Mouse (Mus musculus) heart, adult 10 weeks (tissue): ENCODE data around the gene Gm49318. TPM values are rescaled to one million over a fixed set of nuclear protein-coding genes. Genes with fewer than 3 reads are reported as not detected.

Source experiments
- polyA plus RNA-seq: library from polyadenylated mRNA; stranded (reverse); fragments of 350-450 nt; fragmentation: Illumina TruSeq; extraction: RNeasy Lipid Tissue Mini Kit (QIAGEN cat#74804); gene quantifications from one replicate; pipeline ENCODE4 v1.2.3, GENCODE M21; 2014; ENCODE audit warnings: low read depth, low replicate concordance

Gm49318 gene
- not detected for polyA plus RNA-seq

DNA sequence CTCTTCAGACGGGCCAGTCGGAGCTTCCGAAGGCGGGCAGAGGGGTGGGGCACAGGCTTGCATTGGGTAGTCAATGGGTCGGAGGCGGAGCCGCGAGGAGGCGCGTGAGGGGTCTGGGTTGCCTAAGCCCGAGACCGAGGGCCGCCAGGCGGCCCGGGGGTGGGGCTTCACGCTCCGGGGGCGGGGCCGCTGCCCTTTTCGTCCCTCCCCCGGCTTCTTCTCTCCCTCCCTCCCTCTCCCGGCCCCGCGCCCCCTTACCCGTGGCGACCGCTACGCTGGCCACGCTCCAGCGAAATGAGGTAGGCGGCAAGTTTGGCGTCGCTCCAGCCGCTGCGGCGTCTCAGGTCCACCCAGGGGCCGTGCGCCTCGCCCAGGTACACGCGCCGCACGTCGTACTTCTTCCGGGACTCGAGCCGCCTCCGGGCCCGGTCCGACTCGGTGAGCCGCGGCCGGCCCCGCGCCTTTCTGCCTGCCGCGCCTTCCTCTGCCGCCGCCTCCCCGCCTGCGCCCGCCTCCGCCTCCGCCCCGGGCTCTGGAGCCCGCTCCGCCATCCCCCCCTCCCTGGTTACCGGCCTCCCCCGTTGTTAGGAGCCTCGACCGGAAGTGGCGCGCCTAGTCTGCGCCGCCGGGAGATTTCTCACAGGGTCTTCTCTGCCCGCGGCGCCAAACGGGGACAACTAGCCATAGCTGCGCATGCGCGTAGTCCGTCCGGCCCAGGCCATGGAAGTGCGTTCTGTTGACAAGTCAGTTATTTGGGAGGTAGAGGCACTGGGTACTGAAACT lies at the start of gene Gm49318, which contains the start of gene Zfp653:
Gene Gm49318, minus strand, starts transcription at position 469 of the 783 bp plus-strand sequence.
Gene Zfp653, minus strand, starts transcription at position 586 of the 783 bp plus-strand sequence.

DNA sequence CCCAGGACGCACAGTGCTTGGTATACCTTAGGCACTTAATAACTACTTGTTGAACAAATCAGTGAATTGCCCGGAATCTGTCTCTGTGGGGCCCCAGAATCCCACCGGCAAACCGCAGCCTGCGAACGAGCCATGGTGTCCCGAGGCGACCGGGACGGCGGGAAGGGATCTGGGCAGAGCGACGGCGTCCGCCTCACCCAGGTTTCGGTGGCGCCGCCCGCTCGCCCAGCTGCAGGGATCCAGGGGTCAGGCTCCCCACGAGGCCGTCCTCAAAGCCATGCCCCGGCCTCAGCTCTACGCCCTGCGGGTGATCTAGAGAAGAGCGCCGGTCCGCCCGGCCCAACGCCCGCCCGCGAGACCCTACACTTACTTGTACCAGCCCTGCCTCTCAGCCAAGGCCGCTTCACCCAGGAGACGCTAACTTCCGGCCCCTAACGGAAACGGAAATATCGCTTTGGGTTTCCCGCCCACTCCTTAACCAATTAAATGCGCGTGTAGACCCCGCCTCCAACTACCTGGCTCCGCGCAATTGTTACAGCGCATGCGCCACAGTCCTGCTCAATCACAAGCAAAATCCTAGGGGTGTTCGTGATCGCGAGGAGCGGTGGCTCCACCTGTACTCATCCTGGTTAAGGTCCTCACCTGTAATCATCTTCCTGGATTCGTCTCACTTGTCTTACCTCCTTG lies 45.8 kb upstream of the Gm49318 start, which contains the start of gene Elof1:
Gene Elof1, minus strand, starts transcription at position 433 of the 687 bp plus-strand sequence.

GRCm38 (mm10) chr9:22098993-22099696 lies 28.1 kb upstream of the Gm49318 start, which contains the start of gene Cnn1:
Gene Cnn1, plus strand, starts transcription at chr9:22099216.

GRCm38 (mm10) chr9:22085022-22085834 lies 14.2 kb upstream of the Gm49318 start, which contains the start of gene Ecsit:
Gene Ecsit, minus strand, starts transcription at chr9:22085438.

DNA sequence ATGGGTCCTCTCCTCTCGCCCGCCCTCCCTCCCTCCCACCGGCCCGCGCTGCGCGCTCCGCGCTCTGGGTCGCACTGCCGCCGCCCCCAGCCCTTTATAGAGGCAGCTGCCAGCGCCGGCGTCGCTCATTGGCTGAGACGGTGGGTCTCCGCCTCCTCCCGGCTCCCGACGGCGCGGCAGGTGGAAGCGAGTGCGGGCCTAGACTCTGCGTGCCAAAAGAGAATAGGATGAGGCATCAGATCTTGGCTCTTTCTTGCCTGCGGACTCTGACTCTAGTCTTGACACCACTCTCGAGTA lies 19.2 kb downstream of the Gm49318 start, which contains the start of gene Elavl3:
Gene Elavl3, minus strand, starts transcription at position 66 of the 297 bp plus-strand sequence.

DNA sequence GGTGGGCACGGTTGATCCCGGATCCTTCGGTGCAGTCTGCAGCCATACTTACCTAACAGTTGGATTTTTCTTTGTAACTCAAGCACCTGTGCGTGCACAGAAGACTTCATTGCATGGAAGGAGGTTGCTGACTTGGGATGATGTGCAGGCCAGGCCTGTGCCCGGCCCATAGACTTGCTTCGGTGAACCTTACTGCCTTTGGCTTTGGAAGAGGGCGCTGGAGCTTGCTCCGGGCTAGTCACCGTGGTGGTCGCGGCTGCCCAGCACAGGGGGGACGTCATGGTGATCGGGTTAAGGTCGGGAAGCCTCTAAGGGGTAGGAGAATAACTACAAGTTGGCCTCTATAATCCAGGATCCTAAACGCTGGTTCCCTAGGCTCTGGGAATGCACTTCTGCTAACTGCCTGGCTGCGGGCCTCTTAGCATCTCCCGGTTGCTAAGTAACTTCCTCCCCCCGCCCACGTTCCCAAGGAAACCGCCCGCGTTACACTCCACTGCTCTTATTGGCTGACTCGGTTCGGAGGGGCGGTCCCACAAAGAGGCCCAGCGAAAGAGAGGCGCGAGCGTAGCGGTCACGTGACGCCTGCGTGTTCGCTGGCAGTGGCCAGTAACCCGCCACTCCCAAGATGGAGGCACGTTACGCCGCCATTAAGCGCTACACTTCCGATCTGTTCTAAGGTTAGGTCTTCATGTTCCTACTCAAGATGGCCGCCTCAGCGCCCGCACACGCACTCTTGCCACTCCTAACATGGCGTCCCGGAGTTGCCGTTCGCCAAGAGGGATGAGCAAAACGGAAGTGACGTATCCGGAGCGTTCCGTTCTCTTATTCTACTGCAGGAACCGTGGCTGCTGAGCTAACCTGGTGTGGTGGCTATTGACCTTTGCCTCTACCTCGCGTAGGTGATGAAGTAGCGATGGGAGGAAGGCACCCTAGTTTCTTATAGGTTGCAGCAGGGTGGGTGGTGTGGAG lies 68.6 kb downstream of the Gm49318 start, which contains the start of the genes Ccdc151 and Prkcsh:
Gene Ccdc151, minus strand, starts transcription at position 441 of the 969 bp plus-strand sequence.
Gene Prkcsh, plus strand, starts transcription at position 613 of the 969 bp plus-strand sequence.

DNA sequence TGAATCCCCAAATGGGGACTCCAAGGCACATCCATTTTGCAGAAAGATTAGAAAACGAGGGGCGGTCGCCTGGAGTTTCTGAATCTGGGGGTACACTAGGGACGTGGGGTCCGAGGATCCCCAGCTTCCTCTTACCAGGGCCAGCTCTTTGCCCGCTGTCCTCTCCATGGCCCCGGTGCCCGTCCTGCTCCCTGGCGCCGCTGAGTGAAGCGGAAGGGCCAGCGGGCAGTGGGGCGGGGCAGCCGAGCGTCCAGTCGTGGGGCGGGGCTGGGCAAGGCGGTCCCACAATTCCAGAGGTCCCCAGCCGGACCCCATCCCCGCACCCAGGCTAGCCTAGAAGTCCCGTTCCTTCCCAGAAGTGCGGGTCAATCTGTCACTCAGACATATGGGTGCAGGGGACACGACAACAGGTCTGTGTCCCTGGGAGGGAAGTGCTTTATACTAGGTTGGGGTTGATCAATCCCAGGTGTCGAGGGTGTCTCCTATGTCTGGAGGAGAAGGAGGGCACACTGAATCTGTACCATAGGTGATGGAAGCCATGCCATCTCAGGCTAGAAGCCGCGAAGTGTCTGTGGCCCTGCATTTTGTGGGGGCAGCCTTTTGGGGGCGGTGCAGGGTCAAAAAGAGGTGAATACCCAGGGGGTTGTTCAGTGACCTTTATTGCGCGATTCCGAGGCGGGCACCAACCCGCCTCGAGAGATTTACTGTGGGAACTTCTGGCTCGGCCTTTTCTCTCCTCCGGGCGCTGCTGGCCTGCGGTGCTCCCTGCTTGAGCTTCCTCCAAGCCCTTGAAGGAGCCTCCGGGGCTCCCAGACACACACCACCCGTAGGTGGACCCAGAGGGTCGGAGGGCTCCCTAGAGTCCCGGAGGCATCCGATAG lies 81.6 kb downstream of the Gm49318 start, which contains the start of gene Rgl3:
Gene Rgl3, minus strand, starts transcription at position 217 of the 881 bp plus-strand sequence.

Other genes with a start within 250 kb of the Gm49318 start
- not detected for gene Angptl8, start 235.7 kb downstream of the Gm49318 start, polyA plus RNA-seq
- 53.0 TPM for gene Dock6, start 218.6 kb downstream of the Gm49318 start, polyA plus RNA-seq
- 12.5 TPM for gene Rab3d, start 153.1 kb downstream of the Gm49318 start, polyA plus RNA-seq
- 8.1 TPM for gene Ccdc159, start 143.8 kb downstream of the Gm49318 start, polyA plus RNA-seq
- gene Tmem205, start 143.7 kb downstream of the Gm49318 start, polyA plus RNA-seq: 107 TPM
- 4.9 TPM for gene Plppr2, start 134.2 kb downstream of the Gm49318 start, polyA plus RNA-seq
- 9.2 TPM for gene Swsap1, start 115.5 kb downstream of the Gm49318 start, polyA plus RNA-seq
- 0.50 TPM for gene Epor, start 107.8 kb downstream of the Gm49318 start, polyA plus RNA-seq
- 9.7 TPM for gene Rgl3, start 81.8 kb downstream of the Gm49318 start, polyA plus RNA-seq
- gene Ccdc151, start 68.6 kb downstream of the Gm49318 start, polyA plus RNA-seq: not detected
- gene Prkcsh, start 68.5 kb downstream of the Gm49318 start, polyA plus RNA-seq: 53.0 TPM
- 0.10 TPM for gene Elavl3, start 19.2 kb downstream of the Gm49318 start, polyA plus RNA-seq
- 5.1 TPM for gene Zfp653, start 117 bp upstream of the Gm49318 start, polyA plus RNA-seq
- gene Ecsit, start 14.2 kb upstream of the Gm49318 start, polyA plus RNA-seq: 114 TPM
- 14.5 TPM for gene Cnn1, start 28.0 kb upstream of the Gm49318 start, polyA plus RNA-seq
- 52.4 TPM for gene Elof1, start 45.9 kb upstream of the Gm49318 start, polyA plus RNA-seq
- gene Acp5, start 64.5 kb upstream of the Gm49318 start, polyA plus RNA-seq: 4.2 TPM
- gene Pigyl, start 85.6 kb upstream of the Gm49318 start, polyA plus RNA-seq: 42.0 TPM
- not detected for gene Zfp872, start 116.8 kb upstream of the Gm49318 start, polyA plus RNA-seq
- gene Zfp809, start 154.5 kb upstream of the Gm49318 start, polyA plus RNA-seq: 24.3 TPM
- 0.16 TPM for gene Zfp599, start 188.6 kb upstream of the Gm49318 start, polyA plus RNA-seq
- 6.6 TPM for gene Zfp810, start 236.4 kb upstream of the Gm49318 start, polyA plus RNA-seq